In the genomic region with DNA sequence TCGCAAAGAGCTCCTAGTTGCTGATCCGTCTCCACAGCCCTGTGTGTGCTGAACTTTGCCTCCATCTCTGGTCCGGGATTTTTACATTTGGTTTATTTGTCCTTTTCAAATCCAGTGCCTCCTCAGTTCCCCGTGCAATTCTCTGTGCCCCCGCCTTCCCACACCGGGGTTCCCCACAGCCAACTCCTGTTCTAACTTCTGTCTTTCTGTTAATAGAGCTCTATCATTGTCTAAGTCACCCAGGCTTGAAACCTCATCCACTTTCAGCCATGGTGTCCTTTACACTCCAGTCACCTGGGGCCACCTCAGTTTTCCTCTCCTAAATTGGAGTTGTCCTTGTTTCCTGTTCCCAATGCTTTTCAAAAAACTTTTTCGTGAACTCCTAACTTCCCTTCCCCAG, we compare ENCODE assay signal across 1 mouse cellular context.
A peak's percentile ranks its signal among the peaks of the same experiment; 100 is the strongest.
TF ChIP-seq lines count a peak whose summit lies in the region.

No protein-coding gene starts in this region.

TF ChIP-seq in MEL, 35 proteins besides CTCF, POLR2A, EP300 and RAD21:
- TF ChIP-seq TCF12 (IDR thresholded peaks at IDR 0.05; ENCODE audit: low read depth, low read length): no peak
- no peak for TF ChIP-seq BHLHE40 (IDR thresholded peaks at IDR 0.05; ENCODE audit: borderline replicate concordance, low read depth, low read length)
- TF ChIP-seq TBP (IDR thresholded peaks at IDR 0.05; ENCODE audit: low read depth, low read length): peak; percentile 73
- TF ChIP-seq GATA1 (IDR thresholded peaks at IDR 0.05; ENCODE audit: low read depth, low read length): no peak
- no peak for TF ChIP-seq MYB (IDR thresholded peaks at IDR 0.05; ENCODE audit: low read depth, low read length)
- peak; percentile 98 for TF ChIP-seq ZMIZ1 (IDR thresholded peaks at IDR 0.05; ENCODE audit: low read depth, low read length)
- peak; percentile 34; the same call in 1 of the 2 replicates for TF ChIP-seq ETS1 (IDR thresholded peaks at IDR 0.05; ENCODE audit: low read depth, low read length)
- peak; percentile 15; the same call in 1 of the 2 replicates for TF ChIP-seq NELFE (IDR thresholded peaks at IDR 0.05; ENCODE audit: low read depth, low read length)
